Mouse (Mus musculus): ENCODE measurements around the gene Plek2. TPM values are rescaled to one million over a fixed set of nuclear protein-coding genes. Genes with fewer than 3 reads are reported as not detected.

The Plek2 gene
- polyA plus RNA-seq, 1 experiment from 2014 or later: not detected

GRCm38 (mm10) chr12:78921421-78921820 is 14.7 kb upstream of the Plek2 start:
- H3K27ac ChIP-seq: peak overlapping the region; percentile 39
- H3K79me2 ChIP-seq (ENCODE audit: inconsistent target): no peaks in the 10 kb centered on the region
- no peak overlapping the region for H3K4me3 ChIP-seq (ENCODE audit: inconsistent target)
- WGBS (ENCODE audit: missing documents): 94% methylated on average over 4 of the region's 4 CpGs
- H3K36me3 ChIP-seq (ENCODE audit: inconsistent target): no peaks in the 10 kb centered on the region

- H3K27ac ChIP-seq: no peak overlapping the region
- 19% methylated on average over 16 of the region's 16 CpGs for WGBS (ENCODE audit: missing documents)
- H3K36me3 ChIP-seq (ENCODE audit: inconsistent target): no peaks in the 10 kb centered on the region
- H3K4me3 ChIP-seq (ENCODE audit: inconsistent target): no peak overlapping the region
- H3K79me2 ChIP-seq (ENCODE audit: inconsistent target): no peaks in the 10 kb centered on the region
Observed at GRCm38 (mm10) chr12:78919079-78919712, 12.4 kb upstream of the Plek2 start.

GRCm38 (mm10) chr12:78918227-78919078 is 11.7 kb upstream of the Plek2 start:
- Histone ChIP-seq H3K36me3 (ENCODE audit: inconsistent target) (no peaks in the 10 kb centered on the region), H3K79me2 (ENCODE audit: inconsistent target) (no peaks in the 10 kb centered on the region), H3K27ac (no peak overlapping the region), H3K4me3 (ENCODE audit: inconsistent target) (no peak overlapping the region)
- WGBS (ENCODE audit: missing documents): 18% methylated on average over 11 of the region's 11 CpGs

- no peak overlapping the region for H3K27ac ChIP-seq
- no peaks in the 10 kb centered on the region for H3K79me2 ChIP-seq (ENCODE audit: inconsistent target)
- WGBS (ENCODE audit: missing documents): 77% methylated on average over 3 of the region's 3 CpGs
- H3K36me3 ChIP-seq (ENCODE audit: inconsistent target): no peaks in the 10 kb centered on the region
- no peak overlapping the region for H3K4me3 ChIP-seq (ENCODE audit: inconsistent target)
Observed at GRCm38 (mm10) chr12:78916278-78916677, 9.5 kb upstream of the Plek2 start.

GRCm38 (mm10) chr12:78915561-78915960 is 8.8 kb upstream of the Plek2 start:
- WGBS (ENCODE audit: missing documents): 79% methylated on average over 3 of the region's 3 CpGs
- no peak overlapping the region for H3K27ac ChIP-seq

GRCm38 (mm10) chr12:78914458-78914857 is 7.7 kb upstream of the Plek2 start:
- Histone ChIP-seq H3K36me3 (ENCODE audit: inconsistent target) (no peaks in the 10 kb centered on the region), H3K79me2 (ENCODE audit: inconsistent target) (no peaks in the 10 kb centered on the region), H3K4me3 (ENCODE audit: inconsistent target) (no peak overlapping the region), H3K27ac (no peak overlapping the region)
- 100% methylated on average over 4 of the region's 4 CpGs for WGBS (ENCODE audit: missing documents)

More at GRCm38 (mm10) chr12:78915561-78915960, 8.8 kb upstream of the Plek2 start:
- Histone ChIP-seq H3K4me3 (ENCODE audit: inconsistent target) (no peak overlapping the region), H3K79me2 (ENCODE audit: inconsistent target) (no peaks in the 10 kb centered on the region), H3K36me3 (ENCODE audit: inconsistent target) (no peaks in the 10 kb centered on the region)

GRCm38 (mm10) chr12:78911707-78912417 is 5.1 kb upstream of the Plek2 start:
- peak overlapping the region; percentile 3; the same call in 1 of the 2 replicates for H3K4me3 ChIP-seq (ENCODE audit: inconsistent target)

GRCm38 (mm10) chr12:78910684-78911461 is 4.1 kb upstream of the Plek2 start:
- Histone ChIP-seq H3K79me2 (ENCODE audit: inconsistent target) (no peaks in the 10 kb centered on the region), H3K27ac (no peak overlapping the region), H3K36me3 (ENCODE audit: inconsistent target) (no peaks in the 10 kb centered on the region), H3K4me3 (ENCODE audit: inconsistent target) (no peak overlapping the region)
- 30% methylated on average over 16 of the region's 16 CpGs for WGBS (ENCODE audit: missing documents)

More at GRCm38 (mm10) chr12:78911707-78912417, 5.1 kb upstream of the Plek2 start:
- no peaks in the 10 kb centered on the region for H3K36me3 ChIP-seq (ENCODE audit: inconsistent target)
- no peaks in the 10 kb centered on the region for H3K79me2 ChIP-seq (ENCODE audit: inconsistent target)
- no peak overlapping the region for H3K27ac ChIP-seq
- WGBS (ENCODE audit: missing documents): 6% methylated on average over 37 of the region's 37 CpGs

- 71% methylated on average over 6 of the region's 6 CpGs for WGBS (ENCODE audit: missing documents)
Observed at GRCm38 (mm10) chr12:78908081-78908605, 1.4 kb upstream of the Plek2 start.

GRCm38 (mm10) chr12:78904499-78904898 is 2.3 kb downstream of the Plek2 start:
- Histone ChIP-seq H3K36me3 (ENCODE audit: inconsistent target) (no peaks in the 10 kb centered on the region), H3K79me2 (ENCODE audit: inconsistent target) (no peaks in the 10 kb centered on the region), H3K4me3 (ENCODE audit: inconsistent target) (no peak overlapping the region), H3K27ac (no peak overlapping the region)
- 92% methylated on average over 5 of the region's 7 CpGs for WGBS (ENCODE audit: missing documents)

More at GRCm38 (mm10) chr12:78908081-78908605, 1.4 kb upstream of the Plek2 start:
- Histone ChIP-seq H3K27ac (no peak overlapping the region), H3K79me2 (ENCODE audit: inconsistent target) (no peaks in the 10 kb centered on the region), H3K36me3 (ENCODE audit: inconsistent target) (no peaks in the 10 kb centered on the region), H3K4me3 (ENCODE audit: inconsistent target) (no peak overlapping the region)

- H3K36me3 ChIP-seq (ENCODE audit: inconsistent target): no peaks in the 10 kb centered on the region
- WGBS (ENCODE audit: missing documents): 94% methylated on average over 4 of the region's 4 CpGs
- H3K27ac ChIP-seq: no peak overlapping the region
- no peak overlapping the region for H3K4me3 ChIP-seq (ENCODE audit: inconsistent target)
- H3K79me2 ChIP-seq (ENCODE audit: inconsistent target): no peaks in the 10 kb centered on the region
Observed at GRCm38 (mm10) chr12:78903313-78903712, 3.5 kb downstream of the Plek2 start.

- Histone ChIP-seq H3K27ac (no peak overlapping the region), H3K4me3 (ENCODE audit: inconsistent target) (no peak overlapping the region), H3K36me3 (ENCODE audit: inconsistent target) (no peaks in the 10 kb centered on the region), H3K79me2 (ENCODE audit: inconsistent target) (no peaks in the 10 kb centered on the region)
- WGBS (ENCODE audit: missing documents): 65% methylated on average over 5 of the region's 5 CpGs
Observed at GRCm38 (mm10) chr12:78901467-78901866, 5.3 kb downstream of the Plek2 start.

GRCm38 (mm10) chr12:78897861-78898260 is 8.9 kb downstream of the Plek2 start:
- no peaks in the 10 kb centered on the region for H3K79me2 ChIP-seq (ENCODE audit: inconsistent target)
- no peak overlapping the region for H3K27ac ChIP-seq
- no peaks in the 10 kb centered on the region for H3K36me3 ChIP-seq (ENCODE audit: inconsistent target)
- no peak overlapping the region for H3K4me3 ChIP-seq (ENCODE audit: inconsistent target)
- 33% methylated on average over 1 of the region's 1 CpGs for whole genome bisulfite sequencing (ENCODE audit: missing documents)

- no peak overlapping the region for H3K4me3 ChIP-seq (ENCODE audit: inconsistent target)
- no peak overlapping the region for H3K27ac ChIP-seq
- H3K79me2 ChIP-seq (ENCODE audit: inconsistent target): no peaks in the 10 kb centered on the region
- WGBS (ENCODE audit: missing documents): 100% methylated on average over 2 of the region's 2 CpGs
- peaks cover 6% of the 10 kb centered on the region; the same call in 1 of the 2 replicates for H3K36me3 ChIP-seq (ENCODE audit: inconsistent target)
Observed at GRCm38 (mm10) chr12:78891149-78891548, 15.6 kb downstream of the Plek2 start.
